Mouse (Mus musculus) testis, adult 2 months (tissue): ENCODE results near the gene Mroh3.

ENCODE experiments used
- CTCF ChIP-seq: fragments of 200-500 bp; IDR thresholded peaks from 2 replicates; pipeline ENCODE4 v1.5.1; 2012; ENCODE audit warnings: low read depth, mild to moderate bottlenecking, inconsistent platforms, low read length, moderate library complexity; ENCODE audit not compliant: control insufficient read depth, insufficient read depth, insufficient replicate concordance
- POLR2A ChIP-seq: fragments of 200-500 bp; IDR thresholded peaks from 2 replicates; pipeline ENCODE4 v1.6.1; 2012; ENCODE audit warnings: low read depth, mild to moderate bottlenecking, inconsistent platforms, low read length, moderate library complexity; ENCODE audit not compliant: control insufficient read depth

GRCm38 (mm10) chr1:136134547-136134946, 78.1 kb downstream of the Mroh3 start:
- TF ChIP-seq CTCF (no peak), POLR2A (no peak)
